Mouse (Mus musculus): ENCODE data around the gene Grap. TPM values are rescaled to one million over a fixed set of nuclear protein-coding genes. Genes with fewer than 3 reads are reported as not detected.
"Not testable (repeated sequence)": the region's sequence is repeated elsewhere in the genome, so short reads cannot be mapped to it uniquely, and the experiment has no call there.

The Grap gene
- polyA plus RNA-seq, 1 experiment from 2014 or later, result 6.8 TPM

DNA sequence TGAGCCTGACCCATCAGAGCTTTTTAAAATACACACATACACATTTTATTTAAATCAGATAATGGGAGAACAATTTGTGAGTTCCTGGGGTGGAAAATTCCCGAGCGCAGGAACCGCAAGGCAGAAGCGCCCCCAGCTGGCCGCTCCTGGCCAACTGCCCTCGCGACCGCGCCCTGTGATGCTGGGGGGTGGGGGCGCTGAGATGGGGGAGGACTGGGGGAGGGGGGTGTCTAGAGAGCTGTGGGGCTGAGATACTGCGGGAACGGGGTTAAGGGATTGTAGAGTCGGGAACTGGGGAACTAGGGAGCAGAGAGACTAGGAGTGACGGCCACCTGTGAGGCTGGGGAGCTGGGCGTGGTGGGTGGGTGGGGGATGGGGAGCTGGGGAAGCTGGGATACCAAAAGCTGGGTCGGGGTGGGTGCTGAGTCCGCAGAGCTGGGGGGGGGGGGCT, 33.2 kb upstream of the Grap start:
- H3K9me3 ChIP-seq, result no peaks in the 10 kb centered on the region
- peak overlapping the region; percentile 60 for H3K9ac ChIP-seq
- H3K4me3 ChIP-seq, result peak overlapping the region; percentile 46
- peak overlapping the region; percentile 78 for H3K4me2 ChIP-seq (replicated peaks)
- WGBS, result under 1% methylated on average over 16 of the region's 17 CpGs
- H3K4me1 ChIP-seq, result peaks cover 23% of the 10 kb centered on the region
- peak; percentile 57 for ATAC-seq (ENCODE audit: low FRiP score, low read depth)
- H3K27me3 ChIP-seq, result no peaks in the 10 kb centered on the region
- no peaks in the 10 kb centered on the region for H3K36me3 ChIP-seq
- H3K27ac ChIP-seq, result no peak overlapping the region

DNA sequence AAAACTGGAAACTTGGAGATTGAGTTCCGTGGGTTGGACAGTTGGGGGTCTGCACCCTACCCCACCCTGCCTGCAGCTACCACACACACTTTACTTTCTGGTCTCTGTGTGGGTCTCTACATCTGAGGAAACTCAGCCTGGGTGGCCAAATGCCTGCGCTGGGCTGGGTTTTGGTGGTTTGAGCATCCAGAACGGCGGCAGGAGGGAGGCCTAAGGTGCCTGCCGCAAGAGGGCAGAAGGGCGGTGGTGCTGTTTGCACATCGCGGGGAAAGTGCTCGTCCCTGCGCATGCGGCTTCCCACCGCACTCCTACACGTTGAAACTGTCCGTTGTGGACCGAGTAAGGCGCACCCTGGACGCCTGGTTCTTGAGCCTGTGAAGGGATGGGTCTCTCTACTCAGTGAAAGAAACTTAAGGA, 32.8 kb upstream of the Grap start:
- Histone ChIP-seq H3K36me3 (no peaks in the 10 kb centered on the region), H3K4me2 (replicated peaks) (peak overlapping the region; percentile 78)

DNA sequence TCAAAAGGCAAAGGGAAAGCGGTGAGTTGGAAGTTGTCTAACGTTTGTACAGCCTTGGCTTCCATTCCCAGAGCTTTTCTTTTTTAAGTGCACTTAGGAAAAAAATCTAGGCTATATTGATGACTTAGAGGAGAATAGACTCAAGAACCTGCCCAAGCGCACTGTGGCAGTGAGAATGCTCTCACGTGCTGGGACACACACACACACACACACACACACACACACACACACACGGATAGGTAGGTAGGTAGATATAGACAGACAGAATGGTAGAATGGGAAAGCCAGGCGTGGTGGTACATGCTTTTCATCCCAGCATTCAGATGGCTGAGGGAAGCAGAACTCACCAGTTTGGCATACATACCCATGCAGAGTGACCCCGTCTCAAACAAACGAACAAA, 32.3 kb upstream of the Grap start:
- Histone ChIP-seq H3K4me3 (peak overlapping the region; percentile 46), H3K4me1 (peaks cover 16% of the 10 kb centered on the region), H3K4me2 (replicated peaks) (peak overlapping the region; percentile 78), H3K9me3 (no peaks in the 10 kb centered on the region), H3K27me3 (no peaks in the 10 kb centered on the region), H3K27ac (peak overlapping the region; percentile 3; the same call in 1 of the 2 replicates), H3K36me3 (no peaks in the 10 kb centered on the region), H3K9ac (peak overlapping the region; percentile 60; the same call in 1 of the 2 replicates)
- ATAC-seq (ENCODE audit: low FRiP score, low read depth), result no peak
- 61% methylated on average over 8 of the region's 8 CpGs for WGBS

More for the DNA sequence above, 32.8 kb upstream of the Grap start:
- 0% methylated on average over 16 of the region's 17 CpGs for WGBS
- peak overlapping the region; percentile 60 for H3K9ac ChIP-seq
- peaks cover 21% of the 10 kb centered on the region for H3K4me1 ChIP-seq
- ATAC-seq (ENCODE audit: low FRiP score, low read depth), result peak; percentile 75
- no peaks in the 10 kb centered on the region for H3K27me3 ChIP-seq
- H3K27ac ChIP-seq, result peak overlapping the region; percentile 3; the same call in 1 of the 2 replicates
- peak overlapping the region; percentile 46 for H3K4me3 ChIP-seq
- H3K9me3 ChIP-seq, result no peaks in the 10 kb centered on the region

DNA sequence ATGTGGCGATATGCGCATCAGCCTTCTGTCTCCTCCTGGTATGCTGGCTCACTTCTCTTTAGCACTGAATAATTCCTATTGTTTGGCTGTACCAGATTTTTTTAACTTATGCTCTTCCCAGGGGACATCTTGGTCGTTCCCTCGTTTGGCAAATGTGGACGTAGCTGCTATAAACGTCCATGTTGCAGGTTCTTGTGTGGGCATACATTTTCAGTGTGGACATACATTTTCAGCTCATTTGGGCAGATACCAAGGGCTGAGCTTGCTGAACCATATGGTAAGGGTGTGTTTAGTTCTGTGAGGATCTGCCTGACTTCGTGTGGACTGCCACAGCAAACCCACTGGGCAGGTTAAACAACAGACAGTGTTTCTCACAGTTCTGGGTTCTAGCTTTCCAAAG, 27.9 kb upstream of the Grap start:
- WGBS, result 71% methylated on average over 7 of the region's 7 CpGs
- no peak overlapping the region for H3K4me2 ChIP-seq (replicated peaks)
- ATAC-seq (ENCODE audit: low FRiP score, low read depth), result no peak
- H3K36me3 ChIP-seq, result no peaks in the 10 kb centered on the region
- H3K9ac ChIP-seq, result no peak overlapping the region
- H3K27ac ChIP-seq, result no peak overlapping the region
- 0 out of 2 replicates have a peak, but pooled peaks cover 4% of the 10 kb centered on the region for H3K9me3 ChIP-seq
- H3K27me3 ChIP-seq, result no peaks in the 10 kb centered on the region
- H3K4me3 ChIP-seq, result no peak overlapping the region
- no peaks in the 10 kb centered on the region for H3K4me1 ChIP-seq

DNA sequence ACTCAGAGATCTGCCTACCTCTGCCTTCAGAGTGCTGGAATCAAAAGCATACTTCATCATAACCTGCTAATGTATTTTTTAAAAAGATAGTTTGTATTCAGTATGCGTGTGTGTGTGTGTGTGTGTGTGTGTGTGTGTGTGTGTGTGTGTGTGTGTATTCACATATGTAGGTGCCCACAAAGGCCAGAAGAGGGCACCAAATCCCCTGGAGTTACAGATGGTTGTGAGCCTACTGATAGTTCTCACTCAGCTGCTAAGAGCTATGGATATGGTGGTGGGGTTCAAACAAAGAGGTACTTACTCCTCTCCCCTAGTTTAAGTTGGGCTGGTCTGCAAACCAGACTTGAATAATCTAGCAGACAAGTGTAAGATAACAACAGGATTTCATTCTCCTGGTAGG, 26.6 kb upstream of the Grap start:
- WGBS, result 85% methylated on average over 1 of the region's 1 CpGs

DNA sequence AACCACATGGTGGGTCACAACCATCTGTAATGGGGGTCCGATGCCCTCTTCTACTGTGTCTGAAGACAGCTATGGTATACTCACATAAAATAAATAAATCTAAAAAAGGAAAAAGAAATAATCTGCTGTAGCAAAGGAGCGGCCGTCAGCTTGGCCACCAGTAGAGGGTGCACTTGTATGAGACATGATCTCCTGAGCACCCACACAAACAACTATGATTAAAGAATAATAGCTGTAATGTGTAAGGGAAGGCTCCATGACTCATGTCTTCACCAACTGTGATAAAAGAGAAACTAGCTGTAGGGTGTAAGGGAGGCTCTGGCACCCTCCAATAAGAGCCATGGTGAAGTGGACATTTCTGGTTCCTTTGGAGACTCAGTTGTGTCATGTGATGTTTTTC, 23.4 kb upstream of the Grap start:
- Histone ChIP-seq H3K4me1 (no peaks in the 10 kb centered on the region), H3K27ac (no peak overlapping the region), H3K36me3 (no peaks in the 10 kb centered on the region), H3K4me3 (no peak overlapping the region), H3K4me2 (replicated peaks) (no peak overlapping the region), H3K27me3 (no peaks in the 10 kb centered on the region), H3K9me3 (0 out of 2 replicates have a peak, but pooled peaks cover 4% of the 10 kb centered on the region), H3K9ac (no peak overlapping the region)
- WGBS, result 57% methylated on average over 3 of the region's 3 CpGs
- ATAC-seq (ENCODE audit: low FRiP score, low read depth), result no peak

More for the DNA sequence above, 26.6 kb upstream of the Grap start:
- Histone ChIP-seq H3K36me3 (no peaks in the 10 kb centered on the region), H3K27ac (no peak overlapping the region), H3K9me3 (0 out of 2 replicates have a peak, but pooled peaks cover 4% of the 10 kb centered on the region), H3K4me2 (replicated peaks) (no peak overlapping the region), H3K4me1 (no peaks in the 10 kb centered on the region), H3K27me3 (no peaks in the 10 kb centered on the region), H3K4me3 (no peak overlapping the region), H3K9ac (no peak overlapping the region)
- ATAC-seq (ENCODE audit: low FRiP score, low read depth), result no peak

DNA sequence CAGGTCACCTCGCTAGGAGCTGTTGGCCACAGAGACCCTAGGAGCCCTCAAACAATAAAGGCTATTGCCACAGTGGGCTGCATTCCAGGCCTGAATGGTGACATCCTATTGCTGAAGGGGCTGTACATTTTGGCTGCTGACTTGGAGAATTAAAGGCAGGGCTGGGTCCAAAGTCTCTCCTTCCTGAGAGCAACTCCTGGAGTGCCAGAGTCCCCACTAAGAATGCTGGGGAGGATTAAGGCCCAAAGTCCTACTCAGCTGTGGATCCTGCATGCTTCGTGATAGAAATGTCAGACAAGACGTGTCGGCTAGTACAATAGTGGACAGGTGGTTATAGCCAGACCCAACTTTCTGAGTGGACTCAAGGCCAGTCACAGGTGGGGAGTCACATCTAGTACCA, 16.8 kb upstream of the Grap start:
- H3K27me3 ChIP-seq; H3K9ac ChIP-seq; H3K27ac ChIP-seq; H3K4me3 ChIP-seq; ATAC-seq (ENCODE audit: low FRiP score, low read depth); H3K4me2 ChIP-seq (replicated peaks); H3K36me3 ChIP-seq; H3K9me3 ChIP-seq; H3K4me1 ChIP-seq: not testable (repeated sequence)
- 89% methylated on average over 3 of the region's 4 CpGs for WGBS

DNA sequence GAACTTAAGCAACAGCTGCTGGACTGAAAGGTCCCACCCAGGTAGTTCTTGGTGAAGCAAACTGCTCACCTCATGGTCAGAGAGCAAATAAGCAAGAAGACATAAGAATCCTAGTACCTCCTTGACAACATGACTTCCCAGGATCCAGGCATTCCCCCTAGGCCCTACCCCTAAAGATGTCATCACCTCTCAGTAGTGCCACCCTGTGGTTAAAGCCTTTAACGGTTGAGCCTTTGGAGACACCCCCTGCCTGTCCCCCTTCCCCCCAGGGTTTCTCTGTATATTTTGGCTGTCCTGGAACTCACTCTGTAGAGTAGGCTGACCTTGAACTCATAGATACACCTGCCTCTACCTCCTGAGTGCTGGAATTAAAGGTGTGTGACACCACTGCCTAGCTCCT, 15.7 kb upstream of the Grap start:
- Histone ChIP-seq H3K9me3 (no peaks in the 10 kb centered on the region), H3K27me3 (no peaks in the 10 kb centered on the region), H3K27ac (no peak overlapping the region), H3K4me3 (no peak overlapping the region), H3K4me1 (no peaks in the 10 kb centered on the region), H3K36me3 (no peaks in the 10 kb centered on the region), H3K9ac (no peak overlapping the region), H3K4me2 (replicated peaks) (no peak overlapping the region)
- ATAC-seq (ENCODE audit: low FRiP score, low read depth), result no peak
- WGBS, result 42% methylated on average over 1 of the region's 1 CpGs

DNA sequence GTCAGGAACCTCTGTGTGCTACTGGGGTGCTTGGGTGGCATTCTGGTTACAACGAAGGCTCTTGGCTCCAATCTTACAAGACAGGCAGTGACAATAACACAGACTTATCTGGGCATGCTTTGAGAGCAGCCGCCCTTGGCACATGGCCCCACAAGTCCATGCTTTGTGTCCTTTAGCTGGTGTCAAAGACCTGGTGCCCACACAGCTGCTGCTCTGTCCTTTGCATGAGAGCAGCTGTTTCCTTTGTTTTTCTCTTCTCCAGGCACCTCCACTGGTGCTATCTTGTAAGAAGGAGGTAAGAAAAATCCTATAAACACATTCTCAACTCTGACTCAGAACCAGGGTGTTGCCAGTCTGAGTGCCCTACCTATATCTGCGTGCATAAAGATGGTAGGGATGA, 15.2 kb upstream of the Grap start:
- H3K27ac ChIP-seq, result no peak overlapping the region
- H3K4me3 ChIP-seq, result no peak overlapping the region
- no peak for ATAC-seq (ENCODE audit: low FRiP score, low read depth)
- 93% methylated on average over 3 of the region's 3 CpGs for WGBS
- H3K4me1 ChIP-seq, result peaks cover under 1% of the 10 kb centered on the region; the same call in 1 of the 2 replicates
- no peaks in the 10 kb centered on the region for H3K27me3 ChIP-seq
- H3K4me2 ChIP-seq (replicated peaks), result no peak overlapping the region
- no peak overlapping the region for H3K9ac ChIP-seq
- H3K36me3 ChIP-seq, result no peaks in the 10 kb centered on the region
- H3K9me3 ChIP-seq, result no peaks in the 10 kb centered on the region

DNA sequence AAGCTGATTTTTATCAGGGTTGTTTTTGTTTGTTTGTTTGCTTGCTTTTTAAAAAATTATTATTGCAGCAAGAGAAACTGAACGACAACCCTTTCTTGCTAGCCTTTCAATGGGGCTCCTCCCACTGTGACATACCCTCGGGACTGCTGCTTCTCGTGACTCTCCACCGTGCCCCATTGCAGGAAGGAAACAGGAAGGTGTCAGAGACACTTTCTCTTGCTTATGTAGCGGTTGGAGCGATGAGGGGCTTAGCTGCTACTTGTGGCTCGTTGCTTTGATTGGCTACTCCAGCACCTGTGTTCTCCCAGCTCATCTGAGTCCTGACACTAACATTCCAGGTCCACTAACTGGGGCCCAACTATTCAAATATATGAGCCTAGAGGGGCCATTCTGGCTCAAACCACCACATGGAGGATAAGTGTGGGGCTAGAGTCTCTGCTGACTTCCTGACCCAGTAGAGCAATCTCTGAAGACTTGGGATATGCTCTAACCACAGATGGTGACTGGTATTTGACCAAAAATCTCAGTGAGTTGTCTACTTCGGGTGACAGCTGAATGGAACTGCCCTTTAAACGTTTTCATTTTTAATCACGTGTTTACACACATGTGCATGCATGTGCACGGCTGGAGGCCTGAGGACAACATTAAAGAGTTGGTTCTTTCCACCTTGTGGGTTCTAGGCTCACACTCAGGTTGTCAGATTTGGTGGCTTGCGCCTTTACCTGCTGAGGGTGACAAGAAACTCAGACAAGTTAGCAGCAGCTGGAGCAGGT, 14.1 kb upstream of the Grap start:
- WGBS, result 71% methylated on average over 12 of the region's 12 CpGs
- H3K27ac ChIP-seq, result no peak overlapping the region
- H3K4me2 ChIP-seq (replicated peaks), result no peak overlapping the region
- no peak overlapping the region for H3K4me3 ChIP-seq
- no peaks in the 10 kb centered on the region for H3K27me3 ChIP-seq
- no peak overlapping the region for H3K9ac ChIP-seq
- no peak for ATAC-seq (ENCODE audit: low FRiP score, low read depth)
- no peaks in the 10 kb centered on the region for H3K36me3 ChIP-seq
- H3K9me3 ChIP-seq, result no peaks in the 10 kb centered on the region
- H3K4me1 ChIP-seq, result peaks cover 10% of the 10 kb centered on the region

DNA sequence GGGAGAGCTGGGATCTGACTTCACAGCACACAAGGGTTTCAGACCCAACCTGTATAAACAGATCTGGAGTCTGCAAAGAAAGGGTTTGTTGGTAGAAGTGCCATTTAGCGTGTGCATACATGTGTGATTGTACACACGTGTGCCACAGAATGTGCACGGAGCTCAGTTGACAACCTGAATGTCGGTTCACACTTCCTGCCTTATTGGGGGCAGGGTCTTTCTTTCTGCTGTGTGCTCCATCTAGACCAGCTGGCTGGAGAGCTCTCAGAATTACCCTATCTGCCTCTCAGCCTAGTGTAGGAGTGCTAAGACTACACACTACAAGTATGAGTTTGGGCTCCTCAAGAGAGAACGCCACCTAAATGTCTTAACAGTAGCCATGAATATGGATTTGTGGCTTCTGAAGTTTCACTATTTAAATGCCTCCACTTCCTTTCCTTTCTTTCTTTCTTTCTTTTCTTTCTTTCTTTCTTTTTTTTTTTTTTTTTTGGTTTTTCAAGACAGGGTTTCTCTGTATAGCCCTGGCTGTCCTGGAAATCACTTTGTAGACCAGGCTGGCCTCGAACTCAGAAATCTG, 13.4 kb upstream of the Grap start:
- Histone ChIP-seq H3K4me2 (replicated peaks) (no peak overlapping the region), H3K4me1 (peaks cover 17% of the 10 kb centered on the region), H3K4me3 (no peak overlapping the region), H3K9me3 (no peaks in the 10 kb centered on the region), H3K9ac (no peak overlapping the region), H3K36me3 (no peaks in the 10 kb centered on the region), H3K27me3 (no peaks in the 10 kb centered on the region), H3K27ac (no peak overlapping the region)
- ATAC-seq (ENCODE audit: low FRiP score, low read depth), result no peak
- WGBS, result 91% methylated on average over 6 of the region's 6 CpGs

DNA sequence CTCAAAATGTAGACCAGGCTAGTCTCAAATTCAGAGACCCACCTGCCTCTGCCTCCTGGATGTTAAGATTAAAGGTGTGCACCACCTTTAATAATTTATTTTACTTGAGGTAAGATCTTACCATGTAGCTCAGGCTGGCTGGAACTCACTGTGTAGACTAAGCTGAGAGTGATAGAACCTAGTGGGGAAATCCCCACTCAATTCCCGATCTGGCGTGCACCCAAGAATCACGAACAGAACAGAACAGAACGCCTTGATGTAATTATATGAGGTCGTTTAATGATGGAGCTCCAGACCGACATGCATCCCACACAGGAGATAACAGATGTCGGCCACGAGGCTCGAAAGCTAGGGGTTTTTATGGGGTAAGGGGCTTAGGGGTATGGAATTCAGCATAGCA, 12.5 kb upstream of the Grap start:
- not testable (repeated sequence) for H3K4me3 ChIP-seq; H3K27ac ChIP-seq; H3K4me2 ChIP-seq (replicated peaks); ATAC-seq (ENCODE audit: low FRiP score, low read depth); H3K27me3 ChIP-seq; H3K9ac ChIP-seq; H3K36me3 ChIP-seq; H3K9me3 ChIP-seq
- peaks cover 20% of the 10 kb centered on the region for H3K4me1 ChIP-seq
- 38% methylated on average over 9 of the region's 9 CpGs for WGBS
